Mouse (Mus musculus) A20 (cell line): ENCODE data around the gene Vmn2r3.
"Not testable (repeated sequence)": the region's sequence is repeated elsewhere in the genome, so short reads cannot be mapped to it uniquely, and the experiment has no call there.

ENCODE experiments used
- DNase-seq: peaks from one replicate; pipeline ENCODE4 v3.0.0-alpha.2; 2011; ENCODE audit warnings: low read depth, low spot score

Gene Vmn2r3

DNA sequence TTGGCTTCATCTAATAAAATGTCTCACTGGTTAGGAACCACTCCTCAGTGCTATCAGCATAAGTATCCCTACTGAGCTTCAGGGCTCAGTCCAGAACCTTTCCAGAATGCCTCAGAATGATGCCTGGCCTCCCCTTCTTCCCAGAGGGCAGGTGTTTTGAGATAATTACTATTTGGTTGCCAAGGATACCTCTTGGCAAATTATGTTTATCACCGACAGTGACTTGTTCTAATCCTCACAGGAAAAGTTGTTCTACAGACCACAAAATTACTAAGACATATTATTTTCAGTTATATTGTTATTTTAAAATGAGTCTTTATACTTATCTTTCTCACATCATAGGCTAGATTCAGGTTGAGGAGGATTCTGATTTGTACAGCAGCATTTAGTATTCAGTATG is at the start of gene Vmn2r3:
Vmn2r3 (minus strand) TSS at position 101 of the 400 bp plus-strand sequence.
- DNase-seq: no peak

- DNase-seq: no peak
Observed at GRCm38 (mm10) chr3:64332548-64332947, 43.0 kb upstream of the Vmn2r3 start.

DNA sequence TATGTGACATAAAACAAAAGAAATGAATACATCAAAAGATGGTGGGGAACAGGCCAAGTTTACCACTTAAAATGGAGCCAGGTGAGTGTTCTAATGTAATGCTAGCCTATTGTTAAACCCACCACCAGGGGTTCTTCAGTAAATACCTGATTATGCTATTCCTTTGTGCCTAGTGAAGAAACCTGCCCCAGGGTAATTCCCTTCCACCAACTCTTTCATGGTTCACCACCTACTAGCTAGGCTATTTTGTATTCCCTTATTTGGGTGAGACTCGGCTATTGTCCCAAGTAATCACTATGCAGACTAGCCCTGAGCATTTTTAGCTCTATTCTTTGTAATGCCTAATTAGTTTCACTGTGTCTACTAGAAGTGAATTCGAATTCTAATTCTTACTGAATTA is 32.3 kb upstream of the Vmn2r3 start:
- peak; percentile 4 for DNase-seq

DNA sequence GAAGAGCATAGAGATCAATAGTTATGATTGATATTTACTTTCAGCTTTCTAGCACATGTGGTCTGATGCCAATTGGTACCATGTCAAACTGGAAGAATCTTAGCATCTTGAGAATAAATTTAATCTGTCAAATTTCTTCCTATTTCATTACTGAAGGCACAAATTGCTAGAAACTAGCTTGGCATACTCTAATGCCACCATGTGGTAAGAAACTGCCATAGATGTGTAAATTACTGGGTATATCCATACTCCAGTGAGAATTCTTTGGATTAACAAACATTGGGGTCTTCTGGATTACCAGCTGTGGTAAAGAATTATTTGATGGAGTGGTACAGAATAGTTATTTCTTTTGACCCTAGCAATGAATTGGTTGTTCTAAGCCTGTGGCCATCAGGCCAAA is 17.3 kb upstream of the Vmn2r3 start:
- DNase-seq: peak; percentile 10

GRCm38 (mm10) chr3:64265762-64266112 is 23.8 kb downstream of the Vmn2r3 start:
- no peak for DNase-seq

DNA sequence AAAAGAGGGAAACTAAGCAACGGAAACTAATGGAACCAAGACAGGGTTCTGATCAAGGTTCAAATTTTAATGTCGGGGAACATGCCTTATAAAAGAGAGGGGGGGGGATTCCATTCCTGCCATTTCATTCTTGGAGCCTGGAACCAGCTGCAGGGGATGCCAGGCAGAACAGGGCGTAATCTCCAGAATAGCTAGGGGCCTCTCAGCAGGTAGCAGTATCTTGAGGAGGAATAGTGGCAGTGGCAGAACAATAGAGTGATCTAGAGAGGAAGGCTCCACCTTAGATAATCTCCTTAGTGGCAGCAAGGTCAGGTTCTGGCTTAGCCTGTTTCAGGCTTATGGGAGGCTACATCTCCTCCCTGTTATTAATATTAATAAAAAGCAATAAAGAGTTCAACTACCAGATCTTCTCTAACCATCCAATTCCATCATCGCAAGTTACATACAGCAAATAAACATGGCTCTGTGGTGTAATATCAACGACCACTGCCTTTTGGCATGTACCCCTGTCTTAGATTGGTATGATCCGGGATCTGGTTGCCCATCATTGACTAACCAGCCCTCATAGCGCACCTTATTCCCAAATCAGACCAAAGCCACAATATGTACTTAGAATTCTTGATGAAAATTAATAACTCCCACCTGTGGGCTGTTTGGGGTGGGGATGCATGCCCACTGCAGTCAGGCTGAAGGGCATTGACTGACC is 24.3 kb downstream of the Vmn2r3 start:
- DNase-seq: not testable (repeated sequence)

DNA sequence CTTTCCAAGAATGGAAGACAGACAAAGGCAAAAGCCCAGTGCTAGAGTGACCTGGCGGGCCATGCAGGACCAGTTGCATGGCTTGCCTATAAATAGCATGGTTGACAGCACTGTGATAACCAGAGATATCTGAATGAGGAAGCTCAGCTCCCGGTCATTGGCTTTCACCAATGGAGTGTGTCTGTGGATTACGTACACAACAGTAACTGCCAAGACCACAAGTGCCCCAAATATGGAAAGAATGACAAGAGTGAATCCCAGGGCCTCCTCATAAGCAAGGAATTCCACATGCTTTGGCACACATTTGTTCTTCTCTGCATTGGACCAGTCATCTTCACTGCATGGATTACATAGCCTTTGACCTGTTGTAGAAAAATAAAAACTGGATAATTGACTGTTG is 29.9 kb downstream of the Vmn2r3 start:
- no peak for DNase-seq

GRCm38 (mm10) chr3:64251646-64252045 is 37.9 kb downstream of the Vmn2r3 start:
- peak; percentile 71 for DNase-seq

GRCm38 (mm10) chr3:64250461-64250860 is 39.0 kb downstream of the Vmn2r3 start:
- DNase-seq: peak; percentile 69

- DNase-seq: peak; percentile 86
Observed at GRCm38 (mm10) chr3:64235459-64235858, 54.0 kb downstream of the Vmn2r3 start.

GRCm38 (mm10) chr3:64233655-64234054 is 55.9 kb downstream of the Vmn2r3 start:
- DNase-seq: peak; percentile 86

GRCm38 (mm10) chr3:64227243-64227642 is 62.3 kb downstream of the Vmn2r3 start:
- DNase-seq: peak; percentile 28
